Mouse (Mus musculus) forebrain, embryonic 15.5 days (tissue): Measurements from ENCODE around the gene A930004D18Rik. TPM values are rescaled to one million over a fixed set of nuclear protein-coding genes. Genes with fewer than 3 reads are reported as not detected.

Source experiments
- ATAC-seq: fragments of 200-750 bp; cut with Nextera tagmentation; replicated peaks from 2 replicates; pipeline ENCODE4 v1.8.0; 2017; ENCODE audit warnings: mild to moderate bottlenecking, moderate TSS enrichment, moderate library complexity
- H3K27ac ChIP-seq: fragments of 300-500 bp; sonication (generic); replicated peaks from 2 replicates; pipeline ENCODE4 v1.5.1; 2015; ENCODE audit warnings: mild to moderate bottlenecking, inconsistent platforms
- H3K27me3 ChIP-seq: fragments of 300-500 bp; sonication (generic); 2 replicates; pipeline ENCODE4 v1.6.1; 2015; ENCODE audit warnings: inconsistent platforms
- H3K36me3 ChIP-seq: fragments of 300-500 bp; sonication (generic); 2 replicates; pipeline ENCODE4 v1.6.1; 2015; ENCODE audit warnings: mild to moderate bottlenecking, inconsistent platforms
- H3K4me1 ChIP-seq: fragments of 300-500 bp; sonication (generic); 2 replicates; pipeline ENCODE4 v1.6.1; 2015; ENCODE audit warnings: inconsistent platforms
- H3K4me2 ChIP-seq: fragments of 300-500 bp; sonication (generic); replicated peaks from 2 replicates; pipeline ENCODE4 v1.6.1; 2015; ENCODE audit warnings: mild to moderate bottlenecking, inconsistent platforms
- H3K4me3 ChIP-seq: fragments of 300-500 bp; sonication (generic); 2 replicates; pipeline ENCODE4 v1.5.1; 2015; ENCODE audit warnings: mild to moderate bottlenecking, inconsistent platforms
- H3K9ac ChIP-seq: fragments of 300-500 bp; sonication (generic); replicated peaks from 2 replicates; pipeline ENCODE4 v1.6.1; 2015; ENCODE audit warnings: mild to moderate bottlenecking, inconsistent platforms
- H3K9me3 ChIP-seq: fragments of 300-500 bp; sonication (generic); 2 replicates; pipeline ENCODE4 v1.6.1; 2016; ENCODE audit warnings: inconsistent platforms
- WGBS: fragments of 180-500 bp; shearing (Covaris S2); methylation state at CpG from one replicate; pipeline ENCODE4 v1.1.7; 2015; ENCODE audit warnings: mixed read lengths; 5-methylcytosine and 5-hydroxymethylcytosine counted together
- polyA plus RNA-seq: library from polyadenylated mRNA; unstranded; fragments of >200 nt; fragmentation: Nextera tagmentation; extraction: Ambion mirVana; gene quantifications from 2 replicates; pipeline ENCODE4 v1.2.1, GENCODE M21; 2015

The A930004D18Rik gene
- polyA plus RNA-seq, 1 experiment from 2014 or later: 14.7 TPM

GRCm38 (mm10) chr2:18016639-18017038 lies 20.9 kb downstream of the A930004D18Rik start:
- no peak for ATAC-seq
- Histone ChIP-seq H3K4me2 (no peak overlapping the region), H3K9ac (no peak overlapping the region), H3K4me3 (no peak overlapping the region), H3K9me3 (no peaks in the 10 kb centered on the region), H3K36me3 (no peaks in the 10 kb centered on the region), H3K4me1 (no peaks in the 10 kb centered on the region), H3K27ac (no peak overlapping the region), H3K27me3 (no peaks in the 10 kb centered on the region)
- WGBS: 87% methylated on average over 1 of the region's 1 CpGs

DNA sequence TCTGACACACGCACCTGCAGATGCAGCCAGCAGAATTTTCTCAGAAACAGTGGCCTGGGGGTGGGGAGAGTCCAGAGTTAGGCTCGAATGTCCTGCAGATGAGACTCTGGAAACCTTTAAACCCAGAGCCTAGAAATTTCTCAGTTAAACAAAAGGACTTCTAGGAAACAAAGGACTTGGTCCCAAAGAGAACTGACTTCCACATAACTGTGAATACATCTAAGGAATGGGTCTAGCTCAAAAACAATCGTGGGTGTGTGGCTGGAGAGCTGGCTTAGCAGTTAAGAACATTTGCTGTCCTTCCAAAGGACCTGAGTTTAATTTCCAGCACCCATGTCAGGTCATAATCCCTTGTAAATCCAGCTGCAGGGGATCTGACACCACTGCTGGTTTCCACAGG lies 22.0 kb downstream of the A930004D18Rik start:
- Histone ChIP-seq H3K4me1 (no peaks in the 10 kb centered on the region), H3K9ac (no peak overlapping the region), H3K27me3 (no peaks in the 10 kb centered on the region), H3K36me3 (no peaks in the 10 kb centered on the region), H3K9me3 (no peaks in the 10 kb centered on the region), H3K27ac (no peak overlapping the region), H3K4me3 (no peak overlapping the region), H3K4me2 (no peak overlapping the region)
- 46% methylated on average over 3 of the region's 3 CpGs for WGBS
- no peak for ATAC-seq

- Histone ChIP-seq H3K27ac (no peak overlapping the region), H3K9me3 (no peaks in the 10 kb centered on the region), H3K36me3 (no peaks in the 10 kb centered on the region), H3K9ac (no peak overlapping the region), H3K27me3 (no peaks in the 10 kb centered on the region), H3K4me2 (no peak overlapping the region), H3K4me1 (no peaks in the 10 kb centered on the region), H3K4me3 (no peak overlapping the region)
- ATAC-seq: no peak
- 93% methylated on average over 3 of the region's 3 CpGs for WGBS
Measured at GRCm38 (mm10) chr2:18012866-18013265, 24.7 kb downstream of the A930004D18Rik start.

DNA sequence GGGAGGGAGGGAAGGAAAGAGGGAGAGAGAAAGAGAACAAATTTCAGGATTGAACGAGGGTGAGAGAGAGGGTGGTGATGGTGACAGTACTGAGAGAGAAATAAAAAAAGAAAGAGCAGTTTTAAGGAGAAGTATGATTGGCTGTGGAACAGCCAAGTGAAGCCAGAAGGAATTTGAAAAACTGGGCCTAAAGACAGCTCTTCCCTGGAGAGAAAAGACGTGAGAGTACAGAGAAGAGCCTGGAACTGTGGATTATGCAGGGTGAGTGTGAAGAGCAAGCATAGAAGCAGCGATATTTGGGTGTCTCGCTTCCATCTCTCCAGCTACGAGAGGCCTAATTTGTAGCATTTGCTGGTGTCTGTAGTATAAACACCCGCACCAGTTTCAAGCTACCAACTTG lies 26.3 kb downstream of the A930004D18Rik start:
- WGBS: 86% methylated on average over 6 of the region's 6 CpGs

GRCm38 (mm10) chr2:18005137-18005536 lies 32.4 kb downstream of the A930004D18Rik start:
- Histone ChIP-seq H3K9me3 (no peaks in the 10 kb centered on the region), H3K4me1 (no peaks in the 10 kb centered on the region), H3K36me3 (no peaks in the 10 kb centered on the region), H3K4me3 (no peak overlapping the region), H3K9ac (no peak overlapping the region), H3K27me3 (no peaks in the 10 kb centered on the region), H3K4me2 (no peak overlapping the region), H3K27ac (no peak overlapping the region)
- ATAC-seq: no peak
- WGBS: 39% methylated on average over 8 of the region's 8 CpGs

More for the DNA sequence above, 26.3 kb downstream of the A930004D18Rik start:
- no peak overlapping the region for H3K9ac ChIP-seq
- H3K27me3 ChIP-seq: no peaks in the 10 kb centered on the region
- H3K9me3 ChIP-seq: no peaks in the 10 kb centered on the region
- H3K4me2 ChIP-seq: no peak overlapping the region
- no peaks in the 10 kb centered on the region for H3K4me1 ChIP-seq
- no peak overlapping the region for H3K27ac ChIP-seq
- ATAC-seq: no peak; the same call in 1 of the 2 replicates
- H3K4me3 ChIP-seq: no peak overlapping the region
- no peaks in the 10 kb centered on the region for H3K36me3 ChIP-seq

DNA sequence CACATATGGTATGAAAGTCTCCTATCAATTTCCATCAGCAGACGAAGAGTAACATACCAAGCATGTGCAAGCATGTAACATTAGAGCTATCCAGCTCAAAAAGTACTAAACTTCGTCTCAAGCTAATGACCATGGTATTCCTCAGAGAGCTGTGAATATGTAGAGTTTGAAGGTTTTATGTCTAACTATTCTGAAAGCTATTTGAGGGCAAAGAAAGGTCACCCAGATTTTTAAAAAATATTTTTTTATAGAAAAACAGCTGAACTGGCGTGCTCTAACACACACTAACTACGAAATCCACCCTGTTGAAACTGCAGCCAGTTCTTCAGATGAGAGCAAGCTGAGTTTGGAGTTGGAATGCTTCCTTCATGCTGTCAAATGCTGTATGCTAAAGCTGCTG lies 33.3 kb downstream of the A930004D18Rik start:
- H3K36me3 ChIP-seq: no peaks in the 10 kb centered on the region
- ATAC-seq: no peak
- H3K9me3 ChIP-seq: no peaks in the 10 kb centered on the region
- WGBS: 89% methylated on average over 4 of the region's 4 CpGs
- no peak overlapping the region for H3K4me3 ChIP-seq
- H3K4me1 ChIP-seq: no peaks in the 10 kb centered on the region
- H3K4me2 ChIP-seq: no peak overlapping the region
- H3K27ac ChIP-seq: no peak overlapping the region
- no peak overlapping the region for H3K9ac ChIP-seq
- H3K27me3 ChIP-seq: no peaks in the 10 kb centered on the region

DNA sequence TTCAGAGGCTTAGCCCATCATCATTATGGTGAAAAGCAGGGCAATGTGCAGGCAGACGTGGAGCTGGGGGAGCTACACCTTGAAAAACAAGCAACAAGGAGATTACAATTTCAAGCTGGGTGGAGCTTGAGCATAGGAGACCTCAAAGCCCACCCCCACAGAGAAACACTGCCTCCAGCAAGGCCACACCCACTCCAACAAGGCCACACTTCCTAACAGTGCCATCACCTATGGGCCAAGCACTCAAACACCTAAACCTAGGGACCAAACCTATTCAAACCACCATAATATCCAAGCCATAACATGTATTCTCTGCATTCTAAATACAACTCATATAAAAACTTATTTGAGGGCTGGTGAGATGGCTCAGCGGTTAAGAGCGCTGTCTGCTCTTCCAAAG lies 35.2 kb downstream of the A930004D18Rik start:
- no peak for ATAC-seq
- no peak overlapping the region for H3K4me2 ChIP-seq
- H3K36me3 ChIP-seq: no peaks in the 10 kb centered on the region
- H3K4me3 ChIP-seq: no peak overlapping the region
- H3K27ac ChIP-seq: no peak overlapping the region
- no peaks in the 10 kb centered on the region for H3K27me3 ChIP-seq
- no peaks in the 10 kb centered on the region for H3K9me3 ChIP-seq
- WGBS: 88% methylated on average over 3 of the region's 3 CpGs
- H3K4me1 ChIP-seq: no peaks in the 10 kb centered on the region
- H3K9ac ChIP-seq: no peak overlapping the region

GRCm38 (mm10) chr2:17996858-17997257 lies 40.7 kb downstream of the A930004D18Rik start, which contains the start of gene H2al2a:
TSS of gene H2al2a (minus strand) at chr2:17996958.
- Histone ChIP-seq H3K27ac (no peak within 1 kb of the TSS), H3K4me3 (no peak within 1 kb of the TSS), H3K9ac (no peak within 1 kb of the TSS), H3K9me3 (no peaks in the 10 kb centered on the region), H3K36me3 (no peaks in the 10 kb centered on the region), H3K4me1 (no peaks in the 10 kb centered on the region), H3K27me3 (no peaks in the 10 kb centered on the region), H3K4me2 (no peak within 1 kb of the TSS)
- ATAC-seq: no peak

DNA sequence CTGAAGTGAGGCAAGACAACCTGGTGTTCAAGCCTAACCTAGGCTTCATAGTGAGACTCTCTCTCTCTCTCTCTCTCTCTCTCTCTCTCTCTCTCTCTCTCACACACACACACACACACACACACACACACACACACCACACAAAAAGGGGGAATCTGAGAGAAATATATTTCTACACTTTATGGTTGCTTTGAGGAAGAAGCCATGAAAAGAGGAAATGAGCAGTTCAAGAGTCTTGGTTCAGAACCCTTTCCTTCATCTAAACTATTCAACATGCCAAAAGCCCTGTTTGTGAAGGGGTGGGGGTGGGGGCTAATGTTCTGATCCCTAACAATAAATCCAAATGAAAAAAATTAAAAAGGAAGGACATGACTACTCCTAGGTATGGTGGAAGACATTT lies 48.0 kb downstream of the A930004D18Rik start:
- Histone ChIP-seq H3K9ac (no peak overlapping the region), H3K9me3 (no peaks in the 10 kb centered on the region), H3K4me3 (no peak overlapping the region), H3K27ac (no peak overlapping the region), H3K36me3 (no peaks in the 10 kb centered on the region), H3K4me2 (no peak overlapping the region), H3K27me3 (no peaks in the 10 kb centered on the region), H3K4me1 (no peaks in the 10 kb centered on the region)
- ATAC-seq: no peak

- Histone ChIP-seq H3K4me2 (no peak overlapping the region), H3K4me3 (no peak overlapping the region), H3K4me1 (no peaks in the 10 kb centered on the region), H3K27ac (no peak overlapping the region), H3K36me3 (no peaks in the 10 kb centered on the region), H3K27me3 (no peaks in the 10 kb centered on the region), H3K9me3 (no peaks in the 10 kb centered on the region), H3K9ac (no peak overlapping the region)
- WGBS: 46% methylated on average over 3 of the region's 3 CpGs
- ATAC-seq: no peak
Measured at GRCm38 (mm10) chr2:17989115-17989514, 48.4 kb downstream of the A930004D18Rik start.

- no peaks in the 10 kb centered on the region for H3K36me3 ChIP-seq
- ATAC-seq: no peak
- H3K4me2 ChIP-seq: no peak overlapping the region
- H3K4me1 ChIP-seq: no peaks in the 10 kb centered on the region
- 83% methylated on average over 3 of the region's 3 CpGs for WGBS
- no peak overlapping the region for H3K9ac ChIP-seq
- H3K27ac ChIP-seq: no peak overlapping the region
- no peak overlapping the region for H3K4me3 ChIP-seq
- no peaks in the 10 kb centered on the region for H3K27me3 ChIP-seq
- no peaks in the 10 kb centered on the region for H3K9me3 ChIP-seq
Measured at GRCm38 (mm10) chr2:17986694-17987093, 50.8 kb downstream of the A930004D18Rik start.

GRCm38 (mm10) chr2:17984774-17985173 lies 52.8 kb downstream of the A930004D18Rik start:
- H3K9ac ChIP-seq: no peak overlapping the region

DNA sequence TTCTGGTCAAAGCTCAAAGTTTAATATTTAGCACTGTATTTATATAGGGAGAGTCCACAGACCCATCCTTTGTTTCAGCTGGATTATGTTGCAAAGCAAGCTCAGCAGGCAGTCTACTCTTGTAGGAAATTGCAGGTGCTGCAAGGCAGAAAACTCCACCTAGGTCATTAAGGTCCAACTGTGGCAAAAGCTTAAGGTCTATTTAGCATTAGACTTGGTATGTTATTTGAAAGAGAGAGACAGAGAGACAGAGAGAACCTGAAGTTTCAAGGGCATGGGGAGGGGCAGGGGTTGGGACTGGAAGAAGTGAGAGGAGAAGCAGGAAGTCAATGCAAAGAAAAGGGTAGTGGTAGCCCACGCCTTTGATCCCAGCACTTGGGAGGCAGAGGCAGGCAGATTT lies 54.8 kb downstream of the A930004D18Rik start:
- H3K27me3 ChIP-seq: no peaks in the 10 kb centered on the region
- no peak overlapping the region for H3K27ac ChIP-seq
- no peak overlapping the region for H3K9ac ChIP-seq
- H3K9me3 ChIP-seq: no peaks in the 10 kb centered on the region
- no peaks in the 10 kb centered on the region for H3K36me3 ChIP-seq
- no peak overlapping the region for H3K4me3 ChIP-seq
- no peak overlapping the region for H3K4me2 ChIP-seq
- no peaks in the 10 kb centered on the region for H3K4me1 ChIP-seq
- WGBS: 85% methylated on average over 1 of the region's 1 CpGs
- ATAC-seq: no peak

More at GRCm38 (mm10) chr2:17984774-17985173, 52.8 kb downstream of the A930004D18Rik start:
- Histone ChIP-seq H3K4me3 (no peak overlapping the region), H3K27me3 (no peaks in the 10 kb centered on the region), H3K27ac (no peak overlapping the region), H3K9me3 (no peaks in the 10 kb centered on the region), H3K4me1 (no peaks in the 10 kb centered on the region), H3K4me2 (no peak overlapping the region), H3K36me3 (no peaks in the 10 kb centered on the region)
- 98% methylated on average over 3 of the region's 3 CpGs for WGBS
- no peak for ATAC-seq
